Mouse (Mus musculus) adrenal gland, postnatal 10 days (tissue): ENCODE data around the gene Sema3g. TPM values are rescaled to one million over a fixed set of nuclear protein-coding genes. Genes with fewer than 3 reads are reported as not detected.

Source experiments
- DNase-seq: peaks from one replicate; pipeline ENCODE4 v3.0.0; 2021; ENCODE audit warnings: mixed read lengths
- total RNA-seq, 2 experiments: library from RNA; stranded (reverse); gene quantifications; 2 replicates each; pipeline ENCODE4 v1.2.3; 2021

Gene Sema3g
- total RNA-seq, 2 experiments from 2014 or later, result 12.1 to 12.3 TPM

- peak; percentile 55 for DNase-seq
These were observed 14.9 kb downstream of the Sema3g start for GRCm38 (mm10) chr14:31232404-31233069.

GRCm38 (mm10) chr14:31233070-31233995, 15.7 kb downstream of the Sema3g start:
- DNase-seq, result peak; percentile 40

- DNase-seq, result peak; percentile 91
These were observed 16.4 kb downstream of the Sema3g start for GRCm38 (mm10) chr14:31233996-31234591.

GRCm38 (mm10) chr14:31237101-31237882, 19.6 kb downstream of the Sema3g start:
- DNase-seq, result peak; percentile 53

- no peak for DNase-seq
These were observed 22.9 kb downstream of the Sema3g start for GRCm38 (mm10) chr14:31240528-31240927.

GRCm38 (mm10) chr14:31244777-31245176, 27.1 kb downstream of the Sema3g start:
- no peak for DNase-seq

- no peak for DNase-seq
These were observed 28.3 kb downstream of the Sema3g start for GRCm38 (mm10) chr14:31245946-31246345.

- no peak for DNase-seq
These were observed 30.7 kb downstream of the Sema3g start for GRCm38 (mm10) chr14:31248396-31248795.

GRCm38 (mm10) chr14:31250222-31251083, 32.8 kb downstream of the Sema3g start:
- DNase-seq, result no peak

- peak; percentile 98 for DNase-seq
These were observed 33.5 kb downstream of the Sema3g start, which contains the start of the genes Phf7 and Bap1 for GRCm38 (mm10) chr14:31251084-31251604. Gene Phf7, minus strand, starts transcription at chr14:31251317. Gene Bap1, plus strand, starts transcription at chr14:31251450.

GRCm38 (mm10) chr14:31251626-31252025, 34.0 kb downstream of the Sema3g start:
- DNase-seq, result no peak

- DNase-seq, result no peak
These were observed 34.4 kb downstream of the Sema3g start for GRCm38 (mm10) chr14:31252091-31252490.

GRCm38 (mm10) chr14:31258476-31259050, 40.9 kb downstream of the Sema3g start:
- no peak for DNase-seq

GRCm38 (mm10) chr14:31260374-31260773, 42.7 kb downstream of the Sema3g start:
- no peak for DNase-seq

GRCm38 (mm10) chr14:31260932-31261331, 43.3 kb downstream of the Sema3g start:
- DNase-seq, result no peak

GRCm38 (mm10) chr14:31267649-31268048, 50.0 kb downstream of the Sema3g start:
- DNase-seq, result no peak

- no peak for DNase-seq
These were observed 50.8 kb downstream of the Sema3g start for GRCm38 (mm10) chr14:31268301-31269001.

GRCm38 (mm10) chr14:31269456-31270100, 51.9 kb downstream of the Sema3g start:
- DNase-seq, result peak; percentile 26

GRCm38 (mm10) chr14:31271121-31271520, 53.5 kb downstream of the Sema3g start:
- DNase-seq, result no peak
